Mouse (Mus musculus): ENCODE results near the gene Exoc3l.

- no peak for TF ChIP-seq CTCF (IDR thresholded peaks at IDR 0.05; ENCODE audit: low read depth, low read length)
- no peak for TF ChIP-seq POLR2A (IDR thresholded peaks at IDR 0.05; ENCODE audit: borderline replicate concordance, low read depth, low read length)
Observed at GRCm38 (mm10) chr8:105275840-105276239, 20.1 kb downstream of the Exoc3l start, which contains the start of gene Nol3.
